Mouse (Mus musculus): Measurements from ENCODE around the gene Eci1.
A peak's percentile ranks its signal among the peaks of the same experiment; 100 is the strongest.
"Not testable (repeated sequence)": the region's sequence is repeated elsewhere in the genome, so short reads cannot be mapped to it uniquely, and the experiment has no call there.

Gene Eci1

GRCm38 (mm10) chr17:24426471-24427169 lies at the start of gene Eci1:
TSS of gene Eci1 (plus strand) at chr17:24426641.
- peak; percentile 97 for DNase-seq (ENCODE audit: low read depth, low spot score)

DNA sequence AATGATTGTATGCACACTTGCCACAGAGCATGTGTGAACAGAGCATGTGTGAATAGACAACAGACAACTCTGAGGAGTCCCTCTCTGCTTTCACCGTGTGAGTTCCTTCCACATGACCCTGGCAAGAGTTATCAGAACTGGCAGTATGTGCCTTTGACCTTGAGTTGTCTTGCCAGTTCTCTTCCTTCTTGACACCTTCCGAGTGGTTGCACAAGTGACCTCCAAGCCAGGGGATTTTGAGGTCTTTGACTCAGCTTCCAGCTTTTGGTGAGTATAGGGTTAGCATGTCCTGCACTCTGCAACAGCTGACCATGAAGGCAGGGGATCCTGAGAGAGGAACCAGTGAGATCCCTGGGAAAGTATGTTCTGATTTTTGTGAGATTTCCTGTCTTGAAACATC lies 47.9 kb upstream of the Eci1 start:
- no peak for DNase-seq (ENCODE audit: low read depth, low spot score)

- DNase-seq (ENCODE audit: low read depth, low spot score): no peak
These were observed 42.7 kb upstream of the Eci1 start for GRCm38 (mm10) chr17:24383789-24384188.

DNA sequence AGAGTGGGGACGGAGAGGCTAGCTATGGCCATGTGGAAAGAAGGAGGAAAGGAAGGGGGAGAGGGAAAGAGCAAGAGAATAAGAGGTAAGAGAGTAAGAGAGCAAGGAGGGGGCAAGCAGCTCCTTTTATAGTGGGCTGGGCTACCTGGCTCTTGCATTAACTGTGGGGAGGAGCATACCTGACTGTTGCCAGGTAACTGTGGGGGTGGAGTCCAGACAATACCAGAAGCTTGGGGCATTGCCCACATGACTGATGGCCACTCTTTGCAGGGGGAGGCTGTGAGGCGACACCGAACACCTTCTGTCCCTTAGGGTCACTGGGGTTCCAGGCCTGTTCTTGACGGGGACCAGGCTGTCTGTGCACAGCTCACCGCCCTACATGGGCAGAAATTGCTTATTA lies 37.7 kb upstream of the Eci1 start:
- DNase-seq (ENCODE audit: low read depth, low spot score): no peak

GRCm38 (mm10) chr17:24389865-24390264 lies 36.6 kb upstream of the Eci1 start:
- no peak for DNase-seq (ENCODE audit: low read depth, low spot score)

- DNase-seq (ENCODE audit: low read depth, low spot score): no peak
These were observed 35.3 kb upstream of the Eci1 start for GRCm38 (mm10) chr17:24391149-24391548.

- DNase-seq (ENCODE audit: low read depth, low spot score): no peak
These were observed 32.9 kb upstream of the Eci1 start for GRCm38 (mm10) chr17:24393527-24393926.

DNA sequence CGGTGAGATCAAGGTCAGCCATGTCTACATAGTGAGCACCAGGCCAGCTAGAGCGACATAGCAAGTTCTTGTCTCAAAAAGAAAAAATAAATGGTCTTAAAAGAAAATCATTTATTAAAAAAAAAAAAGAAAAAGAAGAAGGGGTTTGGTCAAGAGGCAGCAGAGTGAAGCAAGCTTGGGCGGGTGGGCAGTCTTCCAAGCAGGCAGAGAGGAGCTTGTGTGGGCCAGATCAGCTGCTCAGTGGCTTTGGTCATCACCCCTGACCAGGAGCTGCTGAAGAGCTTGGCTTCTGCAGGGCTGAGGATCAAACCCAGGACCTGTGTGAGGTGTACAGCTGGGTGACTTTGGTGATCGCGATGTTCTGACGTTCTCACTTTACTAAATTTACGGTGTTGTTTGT lies 32.0 kb upstream of the Eci1 start:
- DNase-seq (ENCODE audit: low read depth, low spot score): no peak

GRCm38 (mm10) chr17:24402371-24402770 lies 24.1 kb upstream of the Eci1 start:
- no peak for DNase-seq (ENCODE audit: low read depth, low spot score)

GRCm38 (mm10) chr17:24407116-24407803 lies 19.2 kb upstream of the Eci1 start:
- no peak for DNase-seq (ENCODE audit: low read depth, low spot score)

- no peak for DNase-seq (ENCODE audit: low read depth, low spot score)
These were observed 12.8 kb upstream of the Eci1 start for GRCm38 (mm10) chr17:24413557-24414211.

GRCm38 (mm10) chr17:24414230-24414976 lies 12.0 kb upstream of the Eci1 start, which contains the start of gene Rnps1:
TSS of gene Rnps1 (plus strand) at chr17:24414565.
- DNase-seq (ENCODE audit: low read depth, low spot score): peak; percentile 99

DNA sequence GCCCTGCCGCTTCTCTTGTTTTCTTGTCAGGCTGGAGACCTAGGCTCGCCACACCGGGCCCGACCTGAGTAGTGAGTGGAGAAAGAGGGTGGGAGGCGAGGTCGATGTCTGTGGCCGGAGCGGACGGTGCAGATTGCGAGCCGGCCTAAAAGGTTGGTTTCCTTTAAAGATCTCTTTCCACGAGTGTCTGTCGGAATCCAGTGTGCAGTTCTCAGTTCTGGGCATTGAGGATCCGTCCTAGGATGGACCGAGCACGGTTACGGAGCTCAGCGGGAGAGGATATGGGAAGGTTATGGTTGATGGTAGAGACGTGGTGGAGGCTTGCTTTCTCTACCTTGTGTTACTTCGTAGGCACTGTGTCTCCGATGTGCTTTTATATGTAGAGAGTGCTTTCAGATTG lies 11.4 kb upstream of the Eci1 start:
- DNase-seq (ENCODE audit: low read depth, low spot score): no peak

- no peak for DNase-seq (ENCODE audit: low read depth, low spot score)
These were observed 10.3 kb upstream of the Eci1 start for GRCm38 (mm10) chr17:24416051-24416652.

GRCm38 (mm10) chr17:24423114-24423513 lies 3.3 kb upstream of the Eci1 start:
- no peak for DNase-seq (ENCODE audit: low read depth, low spot score)

DNA sequence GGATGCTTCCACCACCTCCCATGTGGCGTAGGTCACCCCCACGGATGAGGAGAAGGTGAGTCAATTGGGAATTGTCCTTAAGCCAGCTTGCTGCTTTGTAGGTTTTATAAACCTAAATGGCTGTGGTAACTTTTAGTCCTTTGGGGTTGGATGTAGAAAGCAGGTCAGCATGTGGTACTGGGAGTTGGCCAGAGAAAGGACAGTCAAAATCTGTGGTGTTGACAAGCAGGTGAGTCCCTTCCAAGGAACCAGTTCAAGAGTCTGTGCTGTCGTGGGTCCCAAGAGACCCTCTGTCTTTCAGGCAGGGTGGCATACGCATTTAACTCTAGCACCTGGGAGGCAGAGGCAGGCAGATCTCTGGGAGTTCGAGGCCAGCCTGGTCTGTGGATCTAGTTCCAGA lies 2.0 kb upstream of the Eci1 start:
- no peak for DNase-seq (ENCODE audit: low read depth, low spot score)

DNA sequence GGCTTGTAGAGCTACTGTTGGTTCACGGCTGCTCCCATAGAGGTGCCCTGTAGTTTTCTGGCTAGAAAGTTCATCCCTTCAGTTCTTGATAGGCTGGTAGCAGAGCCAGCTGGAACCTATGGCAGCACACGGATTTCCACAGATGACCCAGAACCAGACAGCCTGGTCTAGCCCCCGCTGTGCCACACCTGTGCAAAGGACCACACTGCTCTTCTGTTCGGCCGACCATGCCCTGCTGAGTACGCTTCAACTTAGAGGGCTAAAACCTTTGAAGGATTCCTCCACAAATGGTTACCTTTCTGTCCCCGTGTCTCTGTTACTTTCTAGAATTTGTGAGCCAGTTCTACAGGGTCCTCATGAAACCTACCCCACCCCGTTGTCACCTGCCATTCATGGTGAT lies 1.1 kb upstream of the Eci1 start:
- DNase-seq (ENCODE audit: low read depth, low spot score): not testable (repeated sequence)

GRCm38 (mm10) chr17:24425905-24426304 lies 536 bp upstream of the Eci1 start:
- no peak for DNase-seq (ENCODE audit: low read depth, low spot score)

DNA sequence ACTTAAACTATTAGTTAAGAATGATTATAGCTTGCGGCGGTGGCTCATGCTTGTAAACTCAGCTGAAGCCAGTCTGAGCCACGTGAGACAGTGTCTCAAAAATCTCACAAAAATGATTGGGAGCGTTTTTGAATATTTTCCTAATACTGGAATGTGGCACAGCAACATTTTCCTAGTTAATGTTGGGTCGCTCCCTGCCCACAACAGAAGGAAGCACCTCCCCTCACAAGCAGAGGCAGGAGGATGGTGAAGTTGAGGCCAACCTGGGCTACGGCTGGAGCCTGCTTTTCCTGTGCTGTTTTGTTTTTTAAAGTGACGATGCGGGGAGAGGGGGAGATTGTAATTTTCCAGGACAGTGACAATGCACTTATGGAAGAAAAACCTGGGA lies 723 bp downstream of the Eci1 start:
- DNase-seq (ENCODE audit: low read depth, low spot score): no peak

DNA sequence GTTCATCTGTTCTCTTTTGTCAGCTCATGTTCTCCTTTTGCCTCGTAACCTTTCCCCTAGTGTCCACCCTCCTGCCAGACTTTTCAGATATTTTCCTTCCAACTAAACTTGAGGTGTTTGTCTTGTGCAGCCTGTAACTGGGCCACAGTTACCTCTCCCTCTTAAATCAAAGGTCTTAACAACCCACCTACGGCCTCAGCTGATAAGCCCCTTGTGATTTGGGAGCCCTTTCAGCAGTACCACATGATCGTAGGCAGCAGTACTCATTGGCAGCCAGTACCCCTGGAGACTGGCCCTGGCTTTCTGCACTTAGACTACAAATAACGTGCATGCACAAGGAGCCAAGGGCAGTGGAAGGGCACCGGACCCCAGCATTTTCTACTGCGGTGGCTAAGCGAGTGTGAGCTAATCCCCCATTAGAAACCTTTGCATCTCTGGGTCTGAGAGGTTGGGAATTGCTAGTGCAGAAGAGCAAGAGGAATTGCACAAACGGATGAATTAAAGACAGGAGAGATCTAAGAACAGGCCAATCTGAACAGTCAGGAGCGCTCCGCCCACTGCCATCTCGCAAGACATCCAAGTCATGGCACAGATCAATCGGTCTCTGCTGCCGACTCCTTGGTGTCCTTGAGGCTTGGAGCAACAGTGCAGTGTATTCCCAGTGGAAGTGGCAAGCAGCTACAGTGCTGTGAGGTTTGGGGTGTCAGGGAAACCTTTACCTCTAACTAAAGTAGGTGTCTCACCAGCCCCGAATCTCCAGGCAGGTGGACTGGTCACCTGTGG lies 3.0 kb downstream of the Eci1 start:
- peak; percentile 56 for DNase-seq (ENCODE audit: low read depth, low spot score)

DNA sequence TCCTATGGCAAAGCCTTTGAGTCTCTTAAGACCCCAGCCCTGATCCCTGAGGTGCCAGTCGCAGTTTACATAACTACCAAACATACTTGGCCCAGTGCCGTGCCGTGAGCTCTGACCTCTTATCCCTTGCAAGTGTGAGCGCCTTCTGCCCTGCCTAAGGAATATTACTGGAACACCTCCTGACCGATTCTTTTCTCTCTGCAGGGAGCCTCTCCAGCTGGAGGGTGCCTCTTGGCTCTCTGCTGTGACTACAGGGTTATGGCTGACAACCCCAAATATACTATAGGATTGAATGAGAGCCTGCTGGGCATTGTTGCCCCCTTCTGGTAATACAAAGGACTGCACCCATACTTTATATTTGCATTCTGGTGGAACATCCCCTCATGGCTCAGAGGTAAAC lies 10.6 kb downstream of the Eci1 start:
- DNase-seq (ENCODE audit: low read depth, low spot score): no peak

All from skeletal muscle tissue, adult 2 months (tissue).